Mouse (Mus musculus) heart, adult 2 months (tissue): ENCODE data around the gene Hnrnpab.

ENCODE experiments used
- CTCF ChIP-seq: fragments of 200-600 bp; IDR thresholded peaks from 2 replicates; pipeline ENCODE4 v1.8.1; 2022; ENCODE audit warnings: antibody characterized with exemption, mild to moderate bottlenecking, moderate library complexity
- EP300 ChIP-seq: fragments of 200-500 bp; IDR thresholded peaks from 2 replicates; pipeline ENCODE4 v1.6.1; 2011; ENCODE audit warnings: low read depth, low read length, control low read depth; ENCODE audit not compliant: insufficient read depth
- POLR2A ChIP-seq: fragments of 200-500 bp; IDR thresholded peaks from 2 replicates; pipeline ENCODE4 v1.6.1; 2011; ENCODE audit warnings: mild to moderate bottlenecking, low read depth, low read length, control low read depth; ENCODE audit not compliant: insufficient read depth

GRCm38 (mm10) chr11:51552091-51552490, 54.6 kb downstream of the Hnrnpab start:
- TF ChIP-seq EP300 (no peak), POLR2A (no peak), CTCF (no peak)
